Mouse (Mus musculus): Measurements from ENCODE around the gene Plbd2. TPM values are rescaled to one million over a fixed set of nuclear protein-coding genes. Genes with fewer than 3 reads are reported as not detected.

The Plbd2 gene
- polyA plus RNA-seq, 1 experiment from 2014 or later, result 49.6 TPM

GRCm38 (mm10) chr5:120438991-120439710, 64.3 kb downstream of the Plbd2 start:
- H3K4me1 ChIP-seq (ENCODE audit: insufficient read depth), result no peaks in the 10 kb centered on the region
- H3K9me3 ChIP-seq (ENCODE audit: low read depth, low read length), result no peaks in the 10 kb centered on the region
- TF ChIP-seq CTCF (IDR thresholded peaks at IDR 0.05; ENCODE audit: low read depth), result no peak
- no peaks in the 10 kb centered on the region for H3K36me3 ChIP-seq (ENCODE audit: insufficient read depth)
- no peak overlapping the region for H3K4me3 ChIP-seq (ENCODE audit: low read depth, low read length)
- DNase-seq (no peak), ATAC-seq (ENCODE audit: insufficient read depth) (no peak)
- H3K9ac ChIP-seq, result no peak overlapping the region
- H3K4me2 ChIP-seq, result no peak overlapping the region
- peaks cover 77% of the 10 kb centered on the region for H3K27me3 ChIP-seq (ENCODE audit: insufficient read depth, low read length)
- H3K27ac ChIP-seq (ENCODE audit: low read depth), result no peak overlapping the region
- WGBS, result under 1% methylated on average over 27 of the region's 27 CpGs

- Histone ChIP-seq H3K27me3 (ENCODE audit: insufficient read depth, low read length) (peaks cover 83% of the 10 kb centered on the region), H3K9me3 (ENCODE audit: low read depth, low read length) (no peaks in the 10 kb centered on the region), H3K27ac (ENCODE audit: low read depth) (no peak overlapping the region), H3K36me3 (ENCODE audit: insufficient read depth) (no peaks in the 10 kb centered on the region), H3K9ac (no peak overlapping the region), H3K4me1 (ENCODE audit: insufficient read depth) (no peaks in the 10 kb centered on the region), H3K4me3 (ENCODE audit: low read depth, low read length) (no peak overlapping the region), H3K4me2 (no peak overlapping the region)
- TF ChIP-seq CTCF (IDR thresholded peaks at IDR 0.05; ENCODE audit: low read depth), result no peak
- WGBS, result 1% methylated on average over 13 of the region's 13 CpGs
- DNase-seq (no peak), ATAC-seq (ENCODE audit: insufficient read depth) (no peak)
Observed at GRCm38 (mm10) chr5:120438469-120438868, 65.0 kb downstream of the Plbd2 start.

DNA sequence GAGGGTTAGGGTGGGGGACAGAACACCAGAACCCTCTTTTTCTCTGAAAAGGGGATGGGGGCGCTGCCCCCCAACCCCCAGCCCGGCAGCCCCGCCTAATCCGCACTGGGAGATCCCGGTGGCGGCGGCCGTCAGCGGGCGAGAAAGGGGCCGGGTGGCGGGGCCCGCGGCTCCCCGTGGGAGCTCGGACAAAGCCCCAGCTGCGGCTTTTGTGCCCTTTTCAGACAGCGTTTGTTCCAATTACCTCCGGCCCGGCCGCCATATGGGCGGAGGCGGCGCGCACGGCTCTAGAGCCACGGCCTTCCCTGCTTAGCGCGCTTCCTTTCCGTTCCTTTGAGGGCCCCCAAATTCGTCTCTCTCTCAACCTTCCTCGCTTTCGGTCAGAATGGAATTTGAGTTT, 65.4 kb downstream of the Plbd2 start:
- H3K4me3 ChIP-seq (ENCODE audit: low read depth, low read length), result no peak overlapping the region; the same call in 1 of the 2 replicates
- H3K4me1 ChIP-seq (ENCODE audit: insufficient read depth), result no peaks in the 10 kb centered on the region
- H3K27ac ChIP-seq (ENCODE audit: low read depth), result no peak overlapping the region
- no peak for ATAC-seq (ENCODE audit: insufficient read depth)
- DNase-seq, result no peak
- no peak overlapping the region for H3K9ac ChIP-seq
- H3K27me3 ChIP-seq (ENCODE audit: insufficient read depth, low read length), result peaks cover 88% of the 10 kb centered on the region
- WGBS, result under 1% methylated on average over 33 of the region's 33 CpGs
- TF ChIP-seq CTCF (IDR thresholded peaks at IDR 0.05; ENCODE audit: low read depth), result no peak
- no peak overlapping the region for H3K4me2 ChIP-seq
- H3K9me3 ChIP-seq (ENCODE audit: low read depth, low read length), result no peaks in the 10 kb centered on the region
- H3K36me3 ChIP-seq (ENCODE audit: insufficient read depth), result no peaks in the 10 kb centered on the region

DNA sequence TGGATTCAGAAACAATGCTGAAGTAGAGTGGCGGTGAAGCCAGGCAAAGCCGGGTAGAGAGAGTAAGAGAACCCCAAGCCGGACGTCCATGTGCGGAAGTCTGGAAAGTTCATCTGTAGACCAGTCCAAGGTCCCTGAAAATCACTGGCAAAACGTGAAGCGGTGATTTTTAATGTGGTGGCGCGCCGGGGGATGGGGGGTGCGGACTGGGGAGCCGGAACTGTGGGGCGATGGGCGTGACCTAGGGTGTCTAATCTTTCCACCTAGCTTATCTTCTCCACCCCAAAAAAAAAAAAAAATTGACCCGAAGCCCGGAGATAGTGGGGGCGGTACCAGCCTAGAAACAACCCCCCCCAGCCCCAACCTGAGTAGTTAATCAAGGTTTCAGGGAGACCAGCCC, 65.9 kb downstream of the Plbd2 start:
- no peaks in the 10 kb centered on the region for H3K36me3 ChIP-seq (ENCODE audit: insufficient read depth)
- no peak for TF ChIP-seq CTCF (IDR thresholded peaks at IDR 0.05; ENCODE audit: low read depth)
- no peaks in the 10 kb centered on the region for H3K4me1 ChIP-seq (ENCODE audit: insufficient read depth)
- DNase-seq (no peak), ATAC-seq (ENCODE audit: insufficient read depth) (no peak)
- 1% methylated on average over 17 of the region's 17 CpGs for WGBS
- H3K9me3 ChIP-seq (ENCODE audit: low read depth, low read length), result no peaks in the 10 kb centered on the region
- no peak overlapping the region for H3K4me3 ChIP-seq (ENCODE audit: low read depth, low read length)
- H3K9ac ChIP-seq, result no peak overlapping the region
- no peak overlapping the region for H3K27ac ChIP-seq (ENCODE audit: low read depth)
- H3K27me3 ChIP-seq (ENCODE audit: insufficient read depth, low read length), result peaks cover 91% of the 10 kb centered on the region
- no peak overlapping the region for H3K4me2 ChIP-seq

DNA sequence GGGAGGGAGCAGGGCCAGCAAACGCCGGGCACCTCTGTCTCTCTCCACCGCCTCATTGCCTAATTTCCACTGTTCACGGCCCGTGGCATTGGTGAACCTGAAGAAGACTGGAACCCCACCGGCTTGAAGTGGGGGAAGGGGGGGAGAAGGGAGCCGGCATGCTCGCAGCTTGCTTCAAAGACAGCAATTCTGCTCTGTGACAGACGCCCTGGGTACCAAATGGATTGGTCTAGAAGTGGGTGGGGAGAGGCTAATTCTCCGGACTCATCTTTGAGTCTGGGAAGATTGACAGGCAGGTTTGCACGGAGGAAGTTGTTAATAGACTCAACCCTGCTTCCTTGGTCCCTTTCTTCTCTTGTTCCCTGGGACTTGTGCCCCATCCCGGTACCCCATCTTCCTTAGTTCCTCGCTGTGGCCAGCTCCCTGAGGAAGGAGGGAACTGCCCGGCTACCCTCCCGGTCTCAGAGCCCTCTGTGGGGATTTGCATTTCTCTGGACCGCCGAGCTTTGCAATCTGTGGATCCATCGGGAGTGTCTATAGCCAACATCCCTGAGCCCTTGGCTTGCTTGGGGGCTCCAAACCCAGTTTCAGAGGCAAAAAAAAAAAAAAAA, 66.4 kb downstream of the Plbd2 start:
- Histone ChIP-seq H3K36me3 (ENCODE audit: insufficient read depth) (no peaks in the 10 kb centered on the region), H3K27ac (ENCODE audit: low read depth) (no peak overlapping the region), H3K4me2 (no peak overlapping the region), H3K9me3 (ENCODE audit: low read depth, low read length) (no peaks in the 10 kb centered on the region), H3K4me3 (ENCODE audit: low read depth, low read length) (no peak overlapping the region), H3K27me3 (ENCODE audit: insufficient read depth, low read length) (peaks cover 93% of the 10 kb centered on the region), H3K9ac (no peak overlapping the region), H3K4me1 (ENCODE audit: insufficient read depth) (no peaks in the 10 kb centered on the region)
- no peak for ATAC-seq (ENCODE audit: insufficient read depth)
- under 1% methylated on average over 18 of the region's 18 CpGs for WGBS
- DNase-seq, result no peak
- no peak for TF ChIP-seq CTCF (IDR thresholded peaks at IDR 0.05; ENCODE audit: low read depth)

- under 1% methylated on average over 47 of the region's 47 CpGs for WGBS
- peak; percentile 32; the same call in 1 of the 2 replicates for ATAC-seq (ENCODE audit: insufficient read depth)
- peaks cover 99% of the 10 kb centered on the region for H3K27me3 ChIP-seq (ENCODE audit: insufficient read depth, low read length)
- no peak overlapping the region for H3K27ac ChIP-seq (ENCODE audit: low read depth)
- H3K4me3 ChIP-seq (ENCODE audit: low read depth, low read length), result peak overlapping the region; percentile 39
- no peaks in the 10 kb centered on the region for H3K9me3 ChIP-seq (ENCODE audit: low read depth, low read length)
- DNase-seq, result peak; percentile 39
- no peak for TF ChIP-seq CTCF (IDR thresholded peaks at IDR 0.05; ENCODE audit: low read depth)
- no peak overlapping the region; the same call in 1 of the 2 replicates for H3K9ac ChIP-seq
- no peaks in the 10 kb centered on the region for H3K36me3 ChIP-seq (ENCODE audit: insufficient read depth)
- peak overlapping the region; percentile 67 for H3K4me2 ChIP-seq
- no peaks in the 10 kb centered on the region for H3K4me1 ChIP-seq (ENCODE audit: insufficient read depth)
Observed at GRCm38 (mm10) chr5:120435731-120436501, 67.5 kb downstream of the Plbd2 start.
